Mouse (Mus musculus) cerebellum, postnatal 36 days (tissue): ENCODE measurements at regions not wholly inside any gene's neighbourhood (a gene's known extent, or its start where the extent isn't known, plus 50 kb on each side); places are given as distances from the start of the nearest gene placed in this dataset.
A peak's percentile ranks its signal among the peaks of the same experiment; 100 is the strongest.

ENCODE experiments used
- DNase-seq, 2 experiments: peaks; one replicate each; pipeline ENCODE4 v3.0.0; 2021 to 2022; ENCODE audit warnings: mixed read lengths in 2 of 2

GRCm38 (mm10) chr9:61301070-61301469 is 71.1 kb upstream of the Tle3 start:
- no peak for DNase-seq

- no peak for DNase-seq
Observed at GRCm38 (mm10) chr9:61302724-61303123, 69.4 kb upstream of the Tle3 start.

GRCm38 (mm10) chr9:61306306-61306705 is 65.9 kb upstream of the Tle3 start:
- DNase-seq = no peak

GRCm38 (mm10) chr9:61309096-61309495 is 63.1 kb upstream of the Tle3 start:
- no peak for DNase-seq

GRCm38 (mm10) chr9:61309768-61310493 is 62.2 kb upstream of the Tle3 start:
- DNase-seq = no peak

- no peak for DNase-seq
Observed at GRCm38 (mm10) chr9:61310574-61310973, 61.6 kb upstream of the Tle3 start.

GRCm38 (mm10) chr9:61311604-61312003 is 60.6 kb upstream of the Tle3 start:
- DNase-seq = no peak

- no peak for DNase-seq
Observed at GRCm38 (mm10) chr9:61314630-61315179, 57.5 kb upstream of the Tle3 start.

GRCm38 (mm10) chr9:61315371-61316298 is 56.5 kb upstream of the Tle3 start:
- peak; percentile 66 to 72 for DNase-seq

- no peak for DNase-seq
Observed at GRCm38 (mm10) chr9:61316442-61316841, 55.7 kb upstream of the Tle3 start.

GRCm38 (mm10) chr9:61319721-61320120 is 52.4 kb upstream of the Tle3 start:
- no peak for DNase-seq

GRCm38 (mm10) chr9:61321314-61321713 is 50.9 kb upstream of the Tle3 start:
- no peak for DNase-seq

GRCm38 (mm10) chr9:61321825-61322224 is 50.3 kb upstream of the Tle3 start:
- peak; percentile 89 to 90 for DNase-seq

- DNase-seq = no peak
Observed at GRCm38 (mm10) chr9:61322333-61322732, 49.8 kb upstream of the Tle3 start.
